Mouse (Mus musculus): ENCODE measurements around the gene Ndufb6. TPM values are rescaled to one million over a fixed set of nuclear protein-coding genes. Genes with fewer than 3 reads are reported as not detected.
A peak's percentile ranks its signal among the peaks of the same experiment; 100 is the strongest.

Ndufb6 gene
- polyA plus RNA-seq, 1 experiment from 2014 or later, result 312 TPM

DNA sequence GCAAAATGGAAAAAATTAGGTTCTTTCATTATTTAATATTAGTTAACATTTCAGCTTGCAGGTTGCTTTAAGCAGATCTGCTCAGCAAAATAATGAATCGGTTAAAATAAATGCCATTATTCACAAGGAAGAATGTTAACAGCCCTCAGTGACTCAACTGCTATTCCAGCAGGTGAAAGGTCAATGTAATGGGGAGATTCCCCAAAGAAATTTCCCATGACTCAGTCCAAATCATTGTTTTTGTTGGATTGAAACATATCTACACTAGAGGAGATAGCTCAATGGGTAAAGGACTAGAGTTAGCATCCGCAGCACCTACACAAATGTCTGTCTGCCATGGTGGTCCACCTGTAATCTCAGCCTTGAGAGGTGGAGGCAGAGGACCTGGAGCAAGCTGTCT, 9.8 kb upstream of the Ndufb6 start:
- no peaks in the 10 kb centered on the region for H3K27me3 ChIP-seq (replicated peaks)
- H3K4me1 ChIP-seq, result no peaks in the 10 kb centered on the region
- H3K4me2 ChIP-seq, result no peak overlapping the region
- no peaks in the 10 kb centered on the region for H3K9me3 ChIP-seq
- no peak overlapping the region for H3K27ac ChIP-seq
- no peak overlapping the region for H3K4me3 ChIP-seq
- no peak overlapping the region for H3K9ac ChIP-seq
- WGBS, result 87% methylated on average over 2 of the region's 2 CpGs
- ATAC-seq (replicated peaks), result no peak
- H3K36me3 ChIP-seq (replicated peaks), result no peaks in the 10 kb centered on the region

GRCm38 (mm10) chr4:40287415-40287814, 8.2 kb upstream of the Ndufb6 start:
- Histone ChIP-seq H3K4me3 (no peak overlapping the region), H3K9ac (no peak overlapping the region), H3K27ac (no peak overlapping the region), H3K9me3 (no peaks in the 10 kb centered on the region), H3K36me3 (replicated peaks) (no peaks in the 10 kb centered on the region), H3K27me3 (replicated peaks) (no peaks in the 10 kb centered on the region), H3K4me1 (no peaks in the 10 kb centered on the region), H3K4me2 (no peak overlapping the region)
- WGBS, result 78% methylated on average over 6 of the region's 6 CpGs
- no peak for ATAC-seq (replicated peaks)

DNA sequence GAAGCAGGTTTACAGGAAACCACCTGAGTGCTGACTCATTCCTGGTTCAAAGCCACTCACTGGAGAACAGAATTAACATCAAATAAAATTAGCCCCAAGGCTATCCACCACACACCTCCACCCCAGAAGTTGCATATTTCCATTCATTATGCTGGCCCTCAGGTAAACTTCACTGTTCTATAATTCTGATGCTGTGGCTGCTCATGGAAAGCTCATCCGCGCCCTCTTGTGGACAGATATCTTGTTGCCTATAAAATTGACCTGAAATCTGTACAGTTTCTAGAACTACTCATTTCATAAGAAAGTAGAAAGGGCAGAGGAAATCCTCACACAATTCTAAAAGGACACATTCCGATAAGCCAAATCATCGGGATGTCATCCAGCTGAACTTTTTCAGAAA, 6.4 kb upstream of the Ndufb6 start:
- Histone ChIP-seq H3K36me3 (replicated peaks) (no peaks in the 10 kb centered on the region), H3K27me3 (replicated peaks) (no peaks in the 10 kb centered on the region), H3K4me2 (no peak overlapping the region), H3K9ac (no peak overlapping the region), H3K4me1 (no peaks in the 10 kb centered on the region), H3K4me3 (no peak overlapping the region), H3K9me3 (no peaks in the 10 kb centered on the region), H3K27ac (no peak overlapping the region)
- 20% methylated on average over 4 of the region's 4 CpGs for WGBS
- ATAC-seq (replicated peaks), result no peak

GRCm38 (mm10) chr4:40278880-40279275, 343 bp downstream of the Ndufb6 start:
- Histone ChIP-seq H3K27ac (peak overlapping the region; percentile 69; the same call in 1 of the 2 replicates), H3K9ac (peak overlapping the region; percentile 95), H3K4me3 (peak overlapping the region; percentile 99), H3K4me2 (peak overlapping the region; percentile 89), H3K27me3 (replicated peaks) (no peaks in the 10 kb centered on the region), H3K9me3 (no peaks in the 10 kb centered on the region), H3K4me1 (peaks cover 12% of the 10 kb centered on the region), H3K36me3 (replicated peaks) (peaks cover 3% of the 10 kb centered on the region; the same call in 1 of the 2 replicates)
- peak; percentile 84 for ATAC-seq (replicated peaks)
- under 1% methylated on average over 21 of the region's 21 CpGs for WGBS

GRCm38 (mm10) chr4:40269430-40270032, 9.7 kb downstream of the Ndufb6 start, which contains the start of the genes Smim27 and Topors:
TSS of gene Smim27 (plus strand) at chr4:40269579.
TSS of gene Topors (minus strand) at chr4:40269850.
- H3K4me3 ChIP-seq, result peak within 1 kb of the TSS; percentile 88
- peak within 1 kb of the TSS; percentile 84 for H3K9ac ChIP-seq
- no peaks in the 10 kb centered on the region for H3K27me3 ChIP-seq (replicated peaks)
- under 1% methylated on average over 38 of the region's 38 CpGs for WGBS
- peak; percentile 94 for ATAC-seq (replicated peaks)
- H3K4me1 ChIP-seq, result peaks cover 33% of the 10 kb centered on the region
- peak within 1 kb of the TSS; percentile 89 for H3K4me2 ChIP-seq
- H3K36me3 ChIP-seq (replicated peaks), result no peaks in the 10 kb centered on the region; the same call in 1 of the 2 replicates
- no peaks in the 10 kb centered on the region for H3K9me3 ChIP-seq
- H3K27ac ChIP-seq, result peak within 1 kb of the TSS; percentile 97

DNA sequence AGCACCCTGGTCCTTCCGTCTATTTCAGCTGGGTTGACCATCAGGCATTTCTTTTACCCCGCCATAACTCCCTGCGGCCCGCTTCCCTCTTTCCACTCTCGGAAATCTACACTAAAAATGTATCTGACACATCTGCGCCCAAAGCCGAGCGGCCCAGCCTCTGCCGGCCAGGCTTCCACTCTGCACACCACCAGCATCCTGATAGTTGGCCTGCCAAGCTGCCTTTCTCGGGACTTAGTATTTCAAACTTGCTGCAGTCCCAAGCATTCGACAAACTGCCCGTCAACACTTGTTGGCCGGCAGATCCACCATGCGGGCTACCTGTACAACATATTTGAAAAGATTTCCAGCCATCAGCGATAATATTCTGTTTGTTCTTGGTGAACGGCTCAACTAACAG, 10.4 kb downstream of the Ndufb6 start:
- peak; percentile 10 for ATAC-seq (replicated peaks)
- Histone ChIP-seq H3K27ac (peak overlapping the region; percentile 97), H3K9ac (peak overlapping the region; percentile 84), H3K36me3 (replicated peaks) (no peaks in the 10 kb centered on the region), H3K4me3 (peak overlapping the region; percentile 88), H3K27me3 (replicated peaks) (no peaks in the 10 kb centered on the region), H3K9me3 (no peaks in the 10 kb centered on the region), H3K4me2 (peak overlapping the region; percentile 89), H3K4me1 (peaks cover 33% of the 10 kb centered on the region)
- WGBS, result under 1% methylated on average over 16 of the region's 16 CpGs

DNA sequence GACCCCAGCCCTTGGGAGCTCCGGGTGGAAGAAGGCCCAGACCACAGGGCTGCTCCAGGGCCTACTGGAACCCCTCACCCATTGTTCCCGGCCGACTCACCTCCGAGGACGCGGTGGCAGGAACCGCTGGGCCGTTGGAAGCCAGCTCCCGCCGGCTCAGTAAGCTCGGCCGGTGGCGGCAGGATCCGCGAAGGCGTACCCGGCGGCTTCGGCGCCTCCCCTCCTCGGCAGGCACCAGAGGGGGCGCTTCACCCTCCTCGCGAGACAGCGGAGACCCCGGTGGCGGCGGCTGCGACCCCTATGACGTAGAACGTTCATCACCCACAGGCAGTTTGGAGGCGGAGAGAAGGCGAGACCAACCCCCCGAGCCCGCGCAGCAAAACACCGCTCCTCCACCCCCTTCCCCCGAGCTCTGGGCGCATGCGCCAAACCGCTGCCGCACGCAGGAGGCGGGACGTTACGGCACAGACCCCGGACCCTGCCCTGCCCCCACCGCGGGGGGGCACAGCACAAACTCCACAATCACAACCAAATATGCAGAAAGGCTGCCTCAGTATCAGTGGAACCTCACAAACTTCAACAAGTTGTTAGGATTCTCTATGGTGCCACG, 10.9 kb downstream of the Ndufb6 start:
- peaks cover 33% of the 10 kb centered on the region for H3K4me1 ChIP-seq
- WGBS, result under 1% methylated on average over 50 of the region's 50 CpGs
- peak overlapping the region; percentile 84 for H3K9ac ChIP-seq
- H3K36me3 ChIP-seq (replicated peaks), result no peaks in the 10 kb centered on the region
- no peaks in the 10 kb centered on the region for H3K9me3 ChIP-seq
- H3K4me2 ChIP-seq, result peak overlapping the region; percentile 89
- no peaks in the 10 kb centered on the region for H3K27me3 ChIP-seq (replicated peaks)
- peak; percentile 85 for ATAC-seq (replicated peaks)
- peak overlapping the region; percentile 88 for H3K4me3 ChIP-seq
- peak overlapping the region; percentile 97 for H3K27ac ChIP-seq

- Histone ChIP-seq H3K4me3 (peak overlapping the region; percentile 88), H3K9me3 (no peaks in the 10 kb centered on the region), H3K4me1 (peaks cover 33% of the 10 kb centered on the region), H3K9ac (peak overlapping the region; percentile 84), H3K27me3 (replicated peaks) (no peaks in the 10 kb centered on the region), H3K4me2 (peak overlapping the region; percentile 89), H3K36me3 (replicated peaks) (peaks cover 1% of the 10 kb centered on the region), H3K27ac (peak overlapping the region; percentile 97)
- no peak for ATAC-seq (replicated peaks)
- WGBS, result 68% methylated on average over 7 of the region's 7 CpGs
Measured at GRCm38 (mm10) chr4:40267681-40268080, 11.5 kb downstream of the Ndufb6 start.

DNA sequence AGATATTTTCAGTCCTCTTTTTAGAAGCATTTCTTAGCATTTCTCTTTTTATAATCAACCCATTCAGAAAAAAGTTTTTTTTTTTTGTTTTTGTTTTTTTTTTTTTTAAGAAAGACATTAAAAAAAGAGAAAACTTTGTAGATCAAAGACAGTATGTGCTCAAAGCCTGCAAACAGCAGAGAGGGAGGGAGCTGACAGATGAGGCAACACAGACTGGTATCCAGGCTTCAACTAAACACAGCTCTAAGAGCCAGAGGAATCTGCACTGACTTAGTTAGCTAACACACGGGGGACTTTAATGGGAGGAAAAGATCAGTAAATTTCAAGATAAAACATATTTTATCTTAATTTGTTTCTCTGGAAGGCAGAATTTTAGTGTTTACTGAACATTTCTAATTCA, 14.9 kb downstream of the Ndufb6 start:
- no peak for ATAC-seq (replicated peaks)
- peaks cover 27% of the 10 kb centered on the region for H3K4me1 ChIP-seq
- no peak overlapping the region for H3K9ac ChIP-seq
- H3K27ac ChIP-seq, result no peak overlapping the region
- 82% methylated on average over 1 of the region's 1 CpGs for WGBS
- no peak overlapping the region for H3K4me3 ChIP-seq
- H3K9me3 ChIP-seq, result no peaks in the 10 kb centered on the region
- H3K27me3 ChIP-seq (replicated peaks), result no peaks in the 10 kb centered on the region
- peaks cover 29% of the 10 kb centered on the region for H3K36me3 ChIP-seq (replicated peaks)
- H3K4me2 ChIP-seq, result no peak overlapping the region

GRCm38 (mm10) chr4:40254385-40255103, 24.7 kb downstream of the Ndufb6 start:
- H3K4me1 ChIP-seq, result no peaks in the 10 kb centered on the region
- no peak overlapping the region for H3K4me2 ChIP-seq
- WGBS, result 90% methylated on average over 8 of the region's 8 CpGs
- no peak overlapping the region for H3K9ac ChIP-seq
- H3K27me3 ChIP-seq (replicated peaks), result no peaks in the 10 kb centered on the region
- H3K4me3 ChIP-seq, result no peak overlapping the region
- H3K27ac ChIP-seq, result no peak overlapping the region
- no peaks in the 10 kb centered on the region for H3K9me3 ChIP-seq
- H3K36me3 ChIP-seq (replicated peaks), result no peaks in the 10 kb centered on the region
- ATAC-seq (replicated peaks), result no peak

DNA sequence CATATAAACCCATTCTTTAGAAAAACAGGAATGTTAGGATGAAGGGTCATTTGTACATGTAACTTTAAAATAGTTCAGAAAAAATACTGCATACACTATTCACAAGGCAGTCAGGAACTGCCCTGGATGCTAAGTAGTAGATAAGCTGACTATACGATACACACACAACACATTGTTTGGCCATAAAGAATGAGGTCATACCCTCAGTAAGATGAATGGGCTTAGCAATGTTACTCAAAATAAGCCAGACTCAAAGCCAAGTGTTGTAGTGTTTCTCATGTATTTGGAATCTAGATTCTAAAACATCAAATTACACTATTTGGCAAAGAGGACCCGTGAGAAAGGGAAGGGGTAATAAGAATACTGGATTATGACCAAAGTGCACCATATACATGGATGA, 25.5 kb downstream of the Ndufb6 start:
- Histone ChIP-seq H3K36me3 (replicated peaks) (no peaks in the 10 kb centered on the region), H3K4me3 (no peak overlapping the region), H3K4me2 (no peak overlapping the region), H3K9me3 (no peaks in the 10 kb centered on the region), H3K9ac (no peak overlapping the region), H3K4me1 (no peaks in the 10 kb centered on the region), H3K27me3 (replicated peaks) (no peaks in the 10 kb centered on the region), H3K27ac (no peak overlapping the region)
- 72% methylated on average over 2 of the region's 2 CpGs for WGBS
- ATAC-seq (replicated peaks), result no peak

- ATAC-seq (replicated peaks), result no peak
- H3K9me3 ChIP-seq, result no peaks in the 10 kb centered on the region
- no peak overlapping the region for H3K27ac ChIP-seq
- H3K4me2 ChIP-seq, result no peak overlapping the region
- H3K4me1 ChIP-seq, result no peaks in the 10 kb centered on the region
- H3K9ac ChIP-seq, result no peak overlapping the region
- H3K4me3 ChIP-seq, result no peak overlapping the region
- H3K27me3 ChIP-seq (replicated peaks), result no peaks in the 10 kb centered on the region
- no peaks in the 10 kb centered on the region for H3K36me3 ChIP-seq (replicated peaks)
- 91% methylated on average over 5 of the region's 5 CpGs for WGBS
Measured at GRCm38 (mm10) chr4:40250984-40251383, 28.2 kb downstream of the Ndufb6 start.
